Mouse (Mus musculus): Measurements from ENCODE around the gene Noc2l.

Gene Noc2l

DNA sequence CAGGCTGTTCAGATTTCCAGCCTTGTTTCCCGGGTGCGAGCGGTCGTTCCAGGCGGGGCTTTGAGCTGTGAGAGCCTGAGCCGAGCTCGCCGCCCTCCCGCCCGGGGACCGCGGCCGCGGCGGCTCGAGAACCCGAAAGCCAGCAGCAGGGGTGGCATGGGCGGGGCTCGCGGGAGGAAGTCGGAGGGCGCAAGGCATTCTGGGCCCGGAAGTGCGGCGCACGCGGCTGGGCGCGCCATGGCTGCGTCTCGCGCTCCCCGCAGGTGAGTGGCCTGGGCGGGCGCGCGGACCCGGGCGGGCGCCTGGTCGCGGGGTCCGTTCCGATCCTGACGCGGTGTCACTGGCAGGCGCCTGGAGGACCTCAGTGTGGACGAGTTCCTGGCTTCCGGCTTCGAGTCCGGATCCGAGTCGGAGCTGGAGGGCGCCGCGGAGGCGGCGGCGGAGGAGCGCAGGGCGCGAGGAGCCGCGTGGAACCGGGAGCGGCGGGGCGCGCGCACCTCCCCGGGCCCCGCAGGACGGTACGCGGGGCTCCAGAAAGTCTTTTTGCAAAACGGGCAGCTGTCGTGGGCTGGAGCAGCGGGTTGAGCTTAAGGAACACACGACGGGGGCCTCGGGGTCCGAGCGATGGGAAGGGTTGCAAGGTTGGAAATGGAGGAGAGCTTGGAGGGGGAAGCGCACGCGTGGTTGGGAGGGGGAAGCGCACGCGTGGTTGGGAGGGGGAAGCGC lies at the start of gene Noc2l:
Gene Noc2l (plus strand): TSS at position 203 of the 726 bp plus-strand sequence.
- DNase-seq (ENCODE audit: low read depth, low spot score), result peak; percentile 79

DNA sequence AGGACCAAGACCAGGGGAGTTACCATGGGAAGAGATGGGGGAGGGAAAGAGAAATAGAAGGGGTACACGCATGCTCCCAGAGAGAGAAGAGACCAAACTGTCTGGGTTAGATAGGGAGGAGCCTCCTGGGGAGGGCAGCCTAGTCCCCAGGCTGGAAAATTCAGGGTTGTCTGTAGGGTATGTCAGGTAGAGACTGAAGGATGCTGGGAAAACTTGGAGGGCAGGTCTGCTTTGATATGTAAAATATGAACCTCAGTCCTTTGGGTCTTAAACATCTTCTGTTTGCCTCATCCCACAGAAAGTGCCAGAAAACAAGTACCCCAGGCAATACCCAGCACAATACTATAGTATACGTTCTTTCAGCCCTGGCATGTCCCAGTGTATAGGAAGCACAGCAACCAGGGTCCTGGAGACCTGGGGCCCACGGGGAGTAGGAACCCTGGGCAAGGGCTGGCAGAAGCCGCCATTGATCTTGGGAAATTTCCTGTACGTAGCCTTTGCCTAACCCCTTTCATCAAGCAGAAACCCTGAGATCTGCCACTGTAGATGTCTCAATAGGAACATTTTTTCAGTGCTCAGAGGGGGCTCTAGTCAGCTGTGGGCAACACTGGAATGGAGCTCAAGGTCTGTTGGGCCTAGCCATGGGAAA lies 47.5 kb upstream of the Noc2l start:
- DNase-seq (ENCODE audit: low read depth, low spot score), result no peak

DNA sequence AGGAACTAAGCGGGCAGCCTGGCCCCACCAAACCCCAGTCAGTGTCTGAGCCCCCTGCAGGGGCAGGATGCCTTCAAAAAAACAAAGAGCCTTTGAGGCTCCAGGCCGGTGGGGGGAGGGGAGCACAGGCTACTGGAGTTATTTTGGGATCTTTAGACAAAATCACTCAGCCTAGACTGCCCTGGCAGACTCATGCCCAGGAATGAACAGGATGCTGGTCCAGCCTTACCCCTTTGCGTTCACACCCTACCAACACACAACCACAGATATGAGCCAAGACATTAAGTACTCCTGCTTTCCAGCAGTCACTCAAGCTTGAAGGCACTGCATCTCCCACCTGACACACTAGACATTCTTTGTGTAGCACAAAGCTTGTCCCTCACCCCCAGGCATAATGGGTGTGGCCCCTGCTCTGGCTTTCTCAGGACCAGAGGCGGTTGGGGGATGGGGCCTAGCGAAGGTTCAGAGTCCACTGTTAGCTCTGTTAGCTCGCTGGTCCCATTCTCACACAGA lies 46.9 kb upstream of the Noc2l start:
- no peak for DNase-seq (ENCODE audit: low read depth, low spot score)

DNA sequence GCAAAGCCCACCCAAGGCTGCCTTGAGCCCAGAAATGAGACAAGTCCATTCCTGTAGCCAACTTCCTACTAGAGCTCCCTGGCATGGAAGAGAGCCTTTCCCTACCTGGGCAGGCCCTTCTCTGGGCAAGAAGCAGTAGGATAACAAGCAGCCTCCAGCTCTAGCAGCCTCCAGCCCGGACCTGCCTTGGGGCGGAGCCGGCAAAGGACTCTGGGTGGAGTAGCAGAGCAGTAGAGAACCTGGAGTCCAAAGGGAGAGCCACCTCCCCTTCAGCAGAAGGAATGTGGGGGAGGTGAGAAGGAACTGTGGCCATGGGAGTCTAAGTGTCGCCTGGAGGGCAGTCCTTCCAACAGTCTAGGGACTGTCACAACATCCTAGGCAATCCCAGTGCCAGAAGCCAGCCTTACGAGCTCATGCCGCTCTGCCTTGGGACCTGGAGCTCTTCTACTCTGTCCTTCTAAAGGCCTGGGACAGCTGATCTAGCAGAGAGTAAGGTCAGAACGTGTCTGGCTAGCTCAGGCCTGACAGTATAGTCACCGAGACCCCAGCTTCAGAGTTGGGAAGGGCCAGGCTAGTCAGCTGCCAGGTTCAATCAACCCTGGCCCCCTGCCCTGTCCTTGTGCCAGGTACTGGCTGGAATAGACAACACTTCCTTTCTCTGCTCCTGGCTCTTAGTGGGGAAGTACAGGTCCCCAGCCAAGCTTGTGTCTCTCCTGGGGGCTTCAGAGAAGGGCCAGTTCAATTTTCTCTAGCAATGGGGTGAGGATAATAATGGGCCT lies 43.2 kb upstream of the Noc2l start:
- no peak for DNase-seq (ENCODE audit: low read depth, low spot score)

DNA sequence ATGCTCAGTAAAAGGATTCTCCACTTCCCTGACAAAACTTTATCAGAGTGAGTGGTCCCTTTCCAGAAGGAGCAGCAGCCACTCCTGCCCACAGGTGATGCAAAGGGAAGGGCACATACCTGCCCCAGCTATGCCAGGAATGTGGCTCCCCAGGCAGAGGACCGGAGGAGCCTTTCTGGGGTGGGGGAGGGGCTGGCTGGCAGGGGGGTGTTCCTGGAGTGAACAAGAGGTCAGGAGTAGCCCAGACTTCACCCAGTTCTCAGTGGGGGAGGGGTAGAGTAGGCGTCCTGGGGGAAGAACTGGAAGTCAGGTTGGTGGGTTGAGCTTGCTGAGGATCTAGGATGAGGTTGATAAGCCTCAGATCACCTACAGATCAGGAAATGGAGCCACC lies 42.6 kb upstream of the Noc2l start:
- no peak for DNase-seq (ENCODE audit: low read depth, low spot score)

DNA sequence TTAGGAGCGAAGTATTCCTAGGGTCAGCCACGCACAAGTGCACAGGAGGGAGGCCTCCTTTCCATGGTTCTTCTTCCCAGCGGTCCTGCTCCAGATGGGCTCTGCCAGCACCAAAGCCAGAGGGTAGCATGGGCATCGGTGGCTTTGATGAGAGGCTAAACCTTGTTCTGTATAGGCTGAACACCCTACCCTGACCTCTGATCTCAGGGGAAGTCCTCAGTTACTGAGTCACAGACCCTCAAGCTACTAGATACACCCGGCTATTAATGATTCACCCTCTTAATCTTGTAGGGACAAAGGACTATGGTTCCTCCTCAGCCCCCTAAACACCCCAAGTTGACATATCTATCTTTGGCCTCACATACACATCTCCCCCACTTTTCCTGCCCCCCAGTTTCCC lies 41.9 kb upstream of the Noc2l start:
- no peak for DNase-seq (ENCODE audit: low read depth, low spot score)

DNA sequence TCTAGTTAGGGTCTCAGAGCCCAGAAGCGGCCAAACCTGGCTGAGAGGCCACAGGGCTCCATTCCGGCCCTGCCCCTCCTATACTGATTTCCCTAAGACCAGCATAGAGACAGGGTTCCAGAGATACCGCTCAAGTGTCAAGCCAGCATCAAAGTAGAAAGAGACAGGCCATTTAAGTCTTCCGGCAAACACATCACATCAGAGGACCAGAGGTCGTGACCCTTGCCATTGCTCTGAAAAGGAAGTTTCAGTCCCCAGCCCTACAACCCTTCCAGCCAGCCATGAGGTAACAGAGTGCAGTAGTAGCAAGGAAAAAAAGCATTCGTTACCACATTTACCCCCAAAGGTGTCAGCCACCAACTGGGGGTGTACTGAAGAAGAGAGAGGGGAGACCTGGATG lies 41.5 kb upstream of the Noc2l start:
- DNase-seq (ENCODE audit: low read depth, low spot score), result no peak

DNA sequence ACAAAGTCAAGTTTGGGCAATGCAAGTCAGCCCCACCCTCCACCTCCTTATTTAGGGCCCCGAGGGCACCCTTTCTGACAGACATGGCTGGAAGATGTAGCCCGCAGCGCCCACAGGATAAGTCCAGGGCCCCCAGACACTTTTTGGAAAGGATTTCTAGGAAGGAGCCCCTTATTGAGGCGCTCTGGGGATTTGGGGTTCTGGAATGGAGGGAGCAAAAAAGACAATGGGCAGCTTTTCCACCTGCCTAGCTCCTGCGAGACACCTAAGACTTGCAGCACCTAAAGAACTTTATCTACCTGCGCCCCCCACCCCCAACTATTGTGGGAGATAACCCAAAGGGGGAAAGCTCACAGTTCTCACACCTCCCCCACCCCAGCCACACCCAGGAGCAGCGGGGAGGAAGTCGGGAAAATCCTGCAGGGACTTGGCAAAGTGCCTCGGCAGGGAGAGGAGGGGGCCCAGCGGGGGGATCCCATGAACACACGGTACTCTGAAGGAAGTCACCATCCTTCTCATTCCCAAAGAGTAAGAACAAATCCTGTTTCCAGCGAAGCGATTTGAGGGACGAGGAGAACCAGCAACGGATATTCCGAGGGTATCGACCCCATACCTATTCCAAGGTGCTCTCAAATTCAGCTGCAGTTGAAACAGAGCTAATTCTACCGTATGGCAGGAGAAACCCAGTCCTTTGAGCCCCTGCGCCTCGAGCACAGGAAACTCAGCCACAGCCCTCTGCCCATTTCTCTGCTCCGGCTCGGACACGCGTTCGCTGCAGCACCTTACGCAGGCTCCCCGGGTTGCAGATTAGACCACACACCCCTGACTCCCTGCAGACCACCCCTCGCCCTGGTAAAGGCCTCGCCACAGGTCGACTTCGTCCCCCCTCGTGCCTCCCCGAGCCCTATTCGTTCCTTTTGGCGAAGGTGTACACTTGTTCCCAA lies 39.6 kb upstream of the Noc2l start:
- DNase-seq (ENCODE audit: low read depth, low spot score), result no peak

DNA sequence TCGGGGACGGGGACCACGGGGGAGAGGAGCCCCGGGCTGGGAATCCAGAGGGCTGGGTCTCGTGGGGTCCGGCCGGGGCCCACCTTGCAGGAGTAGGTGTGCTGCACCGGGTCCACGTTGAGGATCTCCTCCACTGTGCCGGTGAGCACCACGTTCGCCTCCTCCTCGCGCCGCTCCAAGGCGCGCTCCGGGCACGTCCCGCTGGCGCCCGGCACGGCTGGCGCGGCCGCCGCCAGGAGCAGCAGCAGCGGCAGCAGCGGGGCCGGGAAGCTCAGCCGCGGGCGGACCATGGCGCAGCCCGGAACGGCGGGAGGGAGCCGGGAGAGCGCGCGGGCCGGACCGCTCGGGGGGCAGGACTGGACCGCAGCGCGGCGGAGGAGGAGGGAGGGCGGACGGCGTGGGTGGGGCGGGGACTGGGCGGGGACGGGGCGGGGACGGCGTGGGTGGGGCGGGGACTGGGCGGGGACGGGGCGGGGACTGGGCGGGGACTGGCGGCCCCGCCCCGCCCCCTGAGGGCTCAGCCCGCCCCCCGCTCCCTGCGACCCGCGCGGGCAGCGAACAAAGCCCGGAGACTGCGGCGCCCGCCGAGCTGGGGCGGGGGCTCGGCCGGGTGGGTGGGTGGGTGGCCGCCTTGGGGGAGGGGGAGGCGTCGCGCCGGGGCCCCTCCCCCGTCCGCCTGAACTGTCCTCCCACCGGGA lies 38.5 kb upstream of the Noc2l start, which contains the start of gene Agrn:
Gene Agrn (minus strand): TSS at position 358 of the 698 bp plus-strand sequence.
- DNase-seq (ENCODE audit: low read depth, low spot score), result peak; percentile 32

DNA sequence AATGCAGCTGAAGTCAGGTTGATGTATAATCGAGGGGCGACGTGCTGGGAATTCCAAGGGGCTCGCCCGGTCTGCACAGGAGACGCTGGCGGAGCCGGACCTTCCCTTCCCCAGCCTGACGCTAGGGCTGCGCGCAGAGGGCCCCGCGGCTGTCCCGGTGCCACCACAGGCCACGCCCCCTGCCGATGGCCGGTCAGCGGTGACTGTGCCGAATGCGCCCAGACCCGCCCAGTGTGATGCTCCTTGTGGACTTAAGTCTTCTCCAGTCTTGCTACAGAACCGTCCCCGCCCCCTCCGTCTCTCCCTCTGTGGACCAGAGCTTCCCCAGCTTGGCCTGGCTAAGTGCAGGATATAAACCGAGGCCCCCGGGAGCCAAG lies 38.0 kb upstream of the Noc2l start:
- peak; percentile 80 for DNase-seq (ENCODE audit: low read depth, low spot score)

DNA sequence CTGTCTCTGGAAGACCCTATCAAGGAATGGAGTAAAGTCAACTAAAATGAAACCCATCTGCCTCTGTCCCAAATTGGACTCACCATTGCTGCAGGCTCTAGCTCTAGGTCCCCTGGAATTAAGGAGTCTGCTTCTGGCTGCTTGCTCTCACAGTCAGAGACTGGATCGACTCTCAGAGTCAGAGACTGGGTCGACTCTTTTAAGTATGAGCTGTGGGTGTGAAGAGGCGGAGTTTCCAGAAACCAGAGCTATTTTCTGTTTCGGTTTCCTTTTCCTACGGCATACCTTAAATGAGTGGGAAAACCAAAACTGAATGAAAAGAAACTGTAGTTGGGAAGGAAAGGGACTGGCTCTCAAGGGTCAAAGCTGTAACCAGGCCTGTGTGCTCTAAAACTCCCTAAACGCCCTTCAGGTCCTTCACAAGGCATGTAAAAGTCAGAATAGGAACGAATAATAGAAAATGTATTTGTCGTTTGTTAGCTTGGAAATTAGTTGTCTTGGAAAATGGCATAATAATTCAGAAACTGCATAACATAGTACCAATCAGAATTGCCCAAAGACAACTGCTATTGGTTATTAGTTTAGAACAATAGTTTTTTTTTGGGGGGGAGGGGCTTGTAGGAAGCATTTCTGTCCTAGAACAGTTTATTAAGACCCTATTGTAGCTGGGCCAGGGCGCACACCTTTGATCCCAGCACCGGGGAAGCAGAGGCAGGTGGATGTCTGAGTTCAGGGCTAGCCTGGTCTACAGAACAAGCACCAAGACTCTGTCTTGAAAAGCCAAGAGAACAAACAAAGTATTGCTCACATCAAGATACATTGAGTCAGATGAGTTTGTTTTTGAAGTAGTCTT lies 35.0 kb upstream of the Noc2l start, which contains the start of gene Isg15:
Gene Isg15 (minus strand): TSS at position 196 of the 853 bp plus-strand sequence.
- no peak for DNase-seq (ENCODE audit: low read depth, low spot score)

DNA sequence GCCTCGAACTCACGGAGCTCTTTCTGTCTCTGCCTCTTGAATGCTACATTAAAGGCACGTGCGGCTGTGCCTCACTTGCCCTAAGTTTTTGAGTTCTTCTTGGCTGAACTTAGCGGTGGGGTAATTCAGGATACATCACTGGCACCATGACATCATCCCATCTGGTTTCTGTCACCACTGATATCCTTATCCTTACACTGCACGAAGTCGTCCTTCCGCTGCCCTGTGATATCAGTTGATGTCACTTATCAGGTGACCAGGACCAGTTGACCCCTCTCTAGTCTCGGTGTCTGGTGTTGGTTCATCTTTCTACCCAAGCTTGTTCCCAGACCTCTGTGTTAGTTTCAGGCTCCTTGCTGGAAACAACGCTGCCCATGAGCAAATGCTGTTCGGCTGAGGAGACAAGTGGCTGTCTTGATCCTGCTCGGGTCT lies 33.3 kb upstream of the Noc2l start:
- DNase-seq (ENCODE audit: low read depth, low spot score), result peak; percentile 59

DNA sequence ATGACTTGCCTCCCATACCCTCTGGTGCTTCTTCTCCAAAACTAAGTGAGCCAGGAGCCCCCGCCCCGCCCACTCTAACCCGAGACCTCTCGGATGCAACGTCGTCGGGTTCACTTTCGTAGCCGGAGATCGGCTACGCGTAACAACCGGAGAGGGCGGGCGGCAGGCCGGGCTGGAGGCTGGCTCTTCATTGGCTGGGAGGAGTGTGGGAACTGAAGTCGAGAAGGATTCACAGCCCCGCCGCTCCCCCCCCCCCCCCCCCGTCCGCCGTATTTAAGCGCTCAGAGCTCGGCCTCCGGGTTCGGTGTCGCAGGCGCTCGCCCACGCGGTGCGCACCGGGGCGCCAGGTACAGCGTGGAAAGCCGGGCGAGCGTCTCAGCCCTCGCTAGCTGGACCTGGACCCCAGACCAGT lies 32.8 kb upstream of the Noc2l start, which contains the start of gene AW011738:
Gene AW011738 (plus strand): TSS at position 304 of the 412 bp plus-strand sequence.
- no peak for DNase-seq (ENCODE audit: low read depth, low spot score)

DNA sequence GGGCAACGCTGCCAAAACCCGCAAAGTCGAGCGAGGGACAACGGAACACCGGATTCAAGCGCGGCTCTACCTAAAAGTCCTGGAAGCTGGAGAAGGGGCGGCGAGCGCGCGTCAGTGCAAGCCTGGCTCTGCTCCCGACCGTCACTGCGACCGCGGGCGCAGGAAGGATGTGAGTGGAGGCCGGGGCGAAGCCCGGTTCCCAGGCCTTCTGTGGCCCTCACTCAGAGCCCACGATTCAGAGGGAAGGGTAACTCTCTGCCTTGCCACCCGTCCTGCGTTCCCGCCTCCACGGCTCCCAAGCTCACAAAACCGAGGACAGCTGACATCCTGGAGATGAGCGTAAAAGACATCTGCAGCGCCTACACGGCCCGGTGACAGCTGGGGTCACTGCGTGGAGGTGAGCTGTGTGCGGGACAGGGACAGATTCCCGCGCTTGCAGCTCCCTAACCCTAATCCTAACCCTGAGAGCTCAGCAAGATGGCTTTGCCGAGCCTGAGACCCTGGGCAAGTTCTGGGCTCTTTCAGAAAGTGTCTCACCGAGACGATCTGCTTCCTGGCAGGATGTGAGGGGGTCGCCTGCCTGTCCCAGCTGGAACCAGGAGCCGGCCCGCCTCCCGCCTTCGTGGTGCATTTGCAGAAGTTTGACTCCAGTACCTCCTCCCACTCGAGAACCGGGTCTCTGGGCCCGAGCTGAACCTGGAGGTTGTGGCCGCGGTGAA lies 32.2 kb upstream of the Noc2l start:
- no peak for DNase-seq (ENCODE audit: low read depth, low spot score)

DNA sequence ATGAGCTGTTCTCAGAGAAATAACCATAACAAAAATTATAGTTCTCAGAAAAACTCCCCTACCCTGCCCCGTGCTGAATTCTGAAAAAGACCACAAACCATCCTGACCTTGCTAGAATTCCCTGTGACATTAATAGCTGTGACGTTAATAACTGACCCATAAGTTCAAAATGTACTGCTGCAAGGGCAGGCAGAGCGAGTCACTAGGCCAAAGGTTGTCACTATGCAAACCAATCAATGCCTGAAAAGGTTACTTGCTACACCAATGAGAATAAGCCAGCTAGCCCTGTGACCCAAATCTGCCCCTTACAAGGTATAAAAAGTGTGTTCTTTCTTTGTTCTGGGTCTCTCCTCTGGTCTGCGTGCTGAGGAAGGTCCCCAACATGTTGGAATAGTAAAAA lies 26.9 kb upstream of the Noc2l start:
- no peak for DNase-seq (ENCODE audit: low read depth, low spot score)

DNA sequence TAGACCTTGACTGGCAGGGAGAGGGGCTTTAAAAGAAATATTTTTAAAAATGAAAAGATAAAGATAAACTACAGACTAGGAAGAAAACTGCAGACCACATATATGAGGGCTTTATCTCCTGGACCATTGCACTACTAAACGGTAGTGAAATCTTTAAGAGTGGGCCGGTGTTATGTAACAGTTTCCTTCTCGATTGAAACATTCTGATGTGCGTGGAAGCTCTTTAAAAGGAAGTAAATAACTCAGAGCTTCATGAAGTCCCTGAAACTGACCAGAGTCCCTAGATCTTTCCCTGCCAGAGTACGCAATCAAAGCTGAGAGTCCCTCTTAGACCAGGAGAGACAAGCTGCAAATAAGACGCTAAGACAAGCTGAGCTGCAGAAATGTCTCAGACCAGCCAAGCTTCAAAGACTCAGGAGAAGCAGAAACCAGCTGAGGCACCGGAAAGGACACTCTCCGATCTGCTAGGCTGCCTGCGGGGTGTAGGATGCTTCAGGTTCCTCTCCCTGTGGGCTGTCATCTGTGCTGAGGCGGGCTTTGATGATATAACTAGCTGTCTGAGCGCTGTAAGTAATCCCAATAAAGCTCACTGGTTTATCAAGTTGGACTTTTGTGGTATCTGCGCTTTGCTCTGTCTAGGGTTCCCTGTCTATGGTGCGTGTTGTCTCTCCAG lies 25.7 kb upstream of the Noc2l start:
- DNase-seq (ENCODE audit: low read depth, low spot score), result no peak

DNA sequence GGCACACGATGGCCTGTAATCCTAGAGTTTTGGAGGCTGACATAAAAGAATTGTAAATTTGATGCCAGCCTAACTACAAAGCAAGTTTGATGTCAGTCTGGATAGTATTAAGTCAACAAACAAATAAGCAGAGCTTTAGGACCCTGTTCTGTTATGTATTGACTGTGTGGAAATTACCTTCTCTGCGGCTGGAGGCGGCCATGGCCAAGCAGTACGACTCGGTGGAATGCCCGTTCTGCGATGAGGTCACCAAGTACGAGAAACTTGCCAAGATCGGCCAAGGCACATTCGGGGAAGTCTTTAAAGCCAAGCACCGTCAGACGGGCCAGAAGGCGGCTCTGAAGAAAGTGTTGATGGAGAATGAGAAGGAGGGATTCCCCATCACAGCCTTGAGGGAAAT lies 22.7 kb upstream of the Noc2l start:
- no peak for DNase-seq (ENCODE audit: low read depth, low spot score)

DNA sequence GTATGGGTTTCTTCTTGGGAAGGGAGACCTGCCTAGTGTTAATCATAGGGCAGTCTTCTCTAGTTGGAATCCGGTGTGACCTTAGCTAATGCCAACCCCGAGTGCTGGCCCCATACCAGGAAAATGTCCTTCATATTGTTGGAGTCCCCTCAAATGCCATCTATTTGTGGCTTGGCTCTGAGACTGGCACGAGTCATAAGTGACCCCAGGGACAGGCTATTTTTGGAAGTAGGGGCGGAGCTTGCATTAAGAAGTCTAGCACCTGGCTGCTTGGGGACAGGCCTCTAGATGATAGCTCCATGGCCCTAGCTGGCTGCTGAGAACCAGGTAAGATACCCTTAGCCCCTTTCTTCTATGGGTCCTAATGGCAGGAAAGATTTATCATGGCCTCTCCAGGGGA lies 20.2 kb upstream of the Noc2l start, which contains the start of gene Perm1:
Gene Perm1 (plus strand): TSS at position 220 of the 400 bp plus-strand sequence.
- no peak for DNase-seq (ENCODE audit: low read depth, low spot score)
